Mouse (Mus musculus) CH12.LX (cell line): ENCODE results near the gene Stox2. TPM values are rescaled to one million over a fixed set of nuclear protein-coding genes. Genes with fewer than 3 reads are reported as not detected.

ENCODE experiments used
- DNase-seq: peaks from one replicate; pipeline ENCODE4 v3.0.0-alpha.2; 2013; ENCODE audit errors: extremely low read depth
- H3K27ac ChIP-seq: 2 replicates; pipeline ENCODE4 v1.5.1; 2012; ENCODE audit warnings: low read depth, mild to moderate bottlenecking, control low read depth, moderate library complexity; ENCODE audit not compliant: insufficient read depth
- H3K27me3 ChIP-seq: replicated peaks from 2 replicates; pipeline ENCODE3; 2012; ENCODE audit warnings: inconsistent platforms
- H3K36me3 ChIP-seq, 2 experiments: replicated peaks in 1 of 2; 2 replicates each; pipeline versions ENCODE3 to v1.6.1; 2012; ENCODE audit warnings: inconsistent platforms in 1 of 2, low read length in 1 of 2, mild to moderate bottlenecking in 1 of 2, mixed read lengths in 1 of 2, moderate library complexity in 1 of 2; ENCODE audit not compliant: control insufficient read depth in 1 of 2, insufficient read depth in 1 of 2
- H3K4me1 ChIP-seq, 2 experiments: 2 replicates each; pipeline ENCODE4 v1.6.1; 2012; ENCODE audit warnings: inconsistent platforms in 1 of 2, moderate library complexity in 1 of 2; ENCODE audit not compliant: insufficient read depth in 2 of 2, control insufficient read depth in 1 of 2
- H3K4me2 ChIP-seq: 2 replicates; pipeline ENCODE4 v1.6.1; 2012; ENCODE audit warnings: low read depth, mild to moderate bottlenecking, control low read depth; ENCODE audit not compliant: poor library complexity, insufficient read depth, severe bottlenecking
- H3K4me3 ChIP-seq, 3 experiments: fragments of 150-350 bp in 1 of 3; sonication (generic) in 1 of 3; replicated peaks in 1 of 3; 2 replicates each; pipeline versions ENCODE3 to v1.5.1; 2011 to 2012; ENCODE audit warnings: low read depth in 2 of 3, low read length in 2 of 3, mild to moderate bottlenecking in 2 of 3, moderate library complexity in 2 of 3, control low read depth in 1 of 3, improper control_type of control experiment in 1 of 3, inconsistent platforms in 1 of 3, mixed read lengths in 1 of 3; ENCODE audit not compliant: poor library complexity in 1 of 3
- H3K79me2 ChIP-seq: replicated peaks from 2 replicates; pipeline ENCODE4 v1.6.1; 2012; ENCODE audit warnings: mild to moderate bottlenecking, moderate library complexity; ENCODE audit not compliant: control insufficient read depth, poor library complexity, insufficient read depth, severe bottlenecking; ENCODE audit errors: extremely low read depth
- H3K9ac ChIP-seq: 2 replicates; pipeline ENCODE4 v1.6.1; 2012; ENCODE audit warnings: low read depth, mild to moderate bottlenecking, control low read depth, moderate library complexity; ENCODE audit not compliant: insufficient read depth
- H3K9me3 ChIP-seq: replicated peaks from 2 replicates; pipeline ENCODE3; 2012; ENCODE audit warnings: low read length, inconsistent platforms, mixed read lengths
- BHLHE40 ChIP-seq: IDR thresholded peaks from 2 replicates; pipeline ENCODE4 v1.6.1; 2011; ENCODE audit warnings: mild to moderate bottlenecking, low read depth, low read length, improper control_type of control experiment
- CHD1 ChIP-seq: IDR thresholded peaks from 2 replicates; pipeline ENCODE4 v1.6.1; 2012; ENCODE audit warnings: low read depth, low read length, improper control_type of control experiment, inconsistent platforms
- CHD2 ChIP-seq: IDR thresholded peaks from 2 replicates; pipeline ENCODE4 v1.6.1; 2011; ENCODE audit warnings: low read length, improper control_type of control experiment
- CTCF ChIP-seq, 2 experiments: IDR thresholded peaks in 1 of 2; conservative IDR thresholded peaks in 1 of 2; 2 replicates each; pipeline ENCODE4 v1.5.1; 2011 to 2012; ENCODE audit warnings: low read depth in 2 of 2, low read length in 2 of 2, improper control_type of control experiment in 1 of 2, inconsistent platforms in 1 of 2, mild to moderate bottlenecking in 1 of 2, moderate library complexity in 1 of 2
- E2F4 ChIP-seq: IDR thresholded peaks from 2 replicates; pipeline ENCODE4 v1.6.1; 2011; ENCODE audit warnings: low read depth, low read length, improper control_type of control experiment; ENCODE audit not compliant: insufficient replicate concordance
- ELF1 ChIP-seq: IDR thresholded peaks from 2 replicates; pipeline ENCODE4 v1.6.1; 2014; ENCODE audit warnings: low read depth, mild to moderate bottlenecking, inconsistent platforms, low read length, improper control_type of control experiment
- EP300 ChIP-seq: IDR thresholded peaks from 2 replicates; pipeline ENCODE4 v1.6.1; 2011; ENCODE audit warnings: low read length, improper control_type of control experiment
- ETS1 ChIP-seq: conservative IDR thresholded peaks from 2 replicates; pipeline ENCODE4 v1.6.1; 2012; ENCODE audit warnings: low read depth, mild to moderate bottlenecking, inconsistent platforms, low read length, improper control_type of control experiment, moderate library complexity
- GABPA ChIP-seq: IDR thresholded peaks from 2 replicates; pipeline ENCODE4 v1.6.1; 2012; ENCODE audit warnings: low read depth, low read length, improper control_type of control experiment, inconsistent platforms; ENCODE audit not compliant: insufficient replicate concordance
- IRF4 ChIP-seq: IDR thresholded peaks from 2 replicates; pipeline ENCODE4 v1.6.1; 2014; ENCODE audit warnings: low read depth, mild to moderate bottlenecking, inconsistent platforms, low read length, improper control_type of control experiment
- JUN ChIP-seq: IDR thresholded peaks from 2 replicates; pipeline ENCODE4 v1.6.1; 2011; ENCODE audit warnings: low read depth, mild to moderate bottlenecking, low read length, improper control_type of control experiment, moderate library complexity; ENCODE audit not compliant: insufficient read depth
- JUND ChIP-seq: conservative IDR thresholded peaks from 2 replicates; pipeline ENCODE4 v1.6.1; 2011; ENCODE audit warnings: low read depth, low read length, improper control_type of control experiment
- MAFK ChIP-seq: IDR thresholded peaks from 2 replicates; pipeline ENCODE4 v1.6.1; 2011; ENCODE audit warnings: low read length, improper control_type of control experiment; ENCODE audit not compliant: insufficient replicate concordance
- MAZ ChIP-seq: IDR thresholded peaks from 2 replicates; pipeline ENCODE4 v1.6.1; 2012; ENCODE audit warnings: low read depth, mild to moderate bottlenecking, inconsistent platforms, low read length, improper control_type of control experiment, moderate library complexity
- MXI1 ChIP-seq: IDR thresholded peaks from 2 replicates; pipeline ENCODE4 v1.6.1; 2011; ENCODE audit warnings: mild to moderate bottlenecking, low read depth, low read length, improper control_type of control experiment
- MYC ChIP-seq: IDR thresholded peaks from 2 replicates; pipeline ENCODE4 v1.6.1; 2011; ENCODE audit warnings: low read depth, mild to moderate bottlenecking, improper control_type of control experiment, low read length
- POLR2A ChIP-seq: IDR thresholded peaks from 2 replicates; pipeline ENCODE4 v1.6.1; 2011; ENCODE audit warnings: low read depth, mild to moderate bottlenecking, improper control_type of control experiment, low read length
- RCOR1 ChIP-seq: conservative IDR thresholded peaks from 2 replicates; pipeline ENCODE4 v1.6.1; 2012; ENCODE audit warnings: low read depth, mild to moderate bottlenecking, inconsistent platforms, low read length, improper control_type of control experiment
- SIN3A ChIP-seq: IDR thresholded peaks from 2 replicates; pipeline ENCODE4 v1.6.1; 2012; ENCODE audit warnings: low read length, improper control_type of control experiment, inconsistent platforms
- SMC3 ChIP-seq: IDR thresholded peaks from 2 replicates; pipeline ENCODE4 v1.6.1; 2011; ENCODE audit warnings: low read depth, low read length, improper control_type of control experiment
- TCF12 ChIP-seq: IDR thresholded peaks from 2 replicates; pipeline ENCODE4 v1.6.1; 2014; ENCODE audit warnings: low read depth, mild to moderate bottlenecking, inconsistent platforms, low read length, improper control_type of control experiment
- USF1 ChIP-seq: IDR thresholded peaks from 2 replicates; pipeline ENCODE4 v1.6.1; 2014; ENCODE audit warnings: low read depth, mild to moderate bottlenecking, inconsistent platforms, low read length, improper control_type of control experiment
- ZC3H11A ChIP-seq: IDR thresholded peaks from 2 replicates; pipeline ENCODE4 v1.6.1; 2012; ENCODE audit warnings: low read depth, mild to moderate bottlenecking, inconsistent platforms, low read length, improper control_type of control experiment
- ZNF384 ChIP-seq: IDR thresholded peaks from 2 replicates; pipeline ENCODE4 v1.6.1; 2012; ENCODE audit warnings: low read depth, low read length, improper control_type of control experiment, inconsistent platforms
- dilution Hi-C: fragments of 300-500 bp; cut with MboI; formaldehyde crosslinking; loops from 2 replicates; pipeline ENCODE4 v1.14.3; 2020; ENCODE audit warnings: low sequenced_read_pairs; ENCODE audit not compliant: extremely low pct_unique_long_range_greater_than_20kb, extremely low pct_ligation_motif_present
- in situ Hi-C: fragments of 300-500 bp; cut with MboI; formaldehyde crosslinking; loops from 3 replicates; pipeline ENCODE4 v1.14.3; 2019; ENCODE audit warnings: low sequenced_read_pairs, low pct_ligation_motif_present, low pct_unique_long_range_greater_than_20kb, mixed read lengths
- polyA plus RNA-seq: library from polyadenylated mRNA; unstranded; fragments of >175 nt; gene quantifications from 2 replicates; pipeline ENCODE4 v1.2.1, GENCODE M21; 2012; ENCODE audit warnings: low read depth; ENCODE audit not compliant: insufficient read length
- total RNA-seq, 2 experiments: library from RNA; depleted of rRNA; stranded (reverse); fragments of 300-350 nt in 1 of 2; fragments of >200 nt in 1 of 2; gene quantifications; 2 replicates each; pipeline ENCODE4 v1.2.3; 2012 to 2014

The Stox2 gene
- 0.38 and 0.42 TPM in 2 replicates for total RNA-seq (2012; rRNA removed)
- total RNA-seq (2014; rRNA removed), result 0.20 and 0.23 TPM in 2 replicates
- 0.93 and 1.0 TPM in 2 replicates for polyA plus RNA-seq

DNA sequence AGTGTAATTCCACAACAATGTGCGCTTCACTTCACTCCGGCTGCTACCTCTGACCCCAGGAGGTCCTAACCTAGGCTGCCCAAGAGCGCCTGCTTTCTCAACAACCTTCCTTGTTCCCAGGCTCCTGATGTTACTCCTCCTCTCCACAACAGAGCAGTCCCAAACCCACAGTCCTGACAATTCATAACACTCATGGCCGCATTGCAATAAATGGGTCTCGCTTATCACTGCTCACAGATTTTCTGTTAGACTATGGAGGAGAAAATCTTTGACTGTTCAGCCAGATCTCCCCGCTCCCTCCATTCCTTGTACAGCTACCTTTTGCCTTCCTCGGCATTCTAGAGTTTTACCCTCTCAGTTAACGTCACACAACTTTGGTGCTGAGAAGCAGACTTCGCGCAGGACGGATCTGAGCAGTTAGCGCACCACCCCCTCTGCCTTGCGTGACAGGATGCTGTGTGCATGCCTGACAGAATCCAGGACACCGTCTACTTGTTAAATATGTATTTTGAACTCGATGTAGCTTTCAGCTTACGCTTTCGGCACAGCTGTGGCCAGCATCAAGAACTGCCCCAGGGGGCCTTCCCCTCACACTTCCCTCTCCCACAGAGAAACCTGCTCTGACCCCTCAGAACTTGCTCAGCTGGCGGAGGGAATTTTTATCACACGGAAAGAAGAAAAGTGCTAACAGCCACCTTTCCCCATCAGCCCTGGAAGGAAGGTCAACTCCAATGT, at the start of gene Stox2:
TSS of gene Stox2 (minus strand) at position 51 of the 735 bp plus-strand sequence.
- no peaks in the 10 kb centered on the region for H3K4me1 ChIP-seq
- no peaks in the 10 kb centered on the region for H3K36me3 ChIP-seq
- no peaks in the 10 kb centered on the region for H3K79me2 ChIP-seq
- no peaks in the 10 kb centered on the region for H3K27me3 ChIP-seq
- in situ Hi-C loops (no loop called here), dilution Hi-C loops (no loop called here)
- no peak within 1 kb of the TSS for H3K4me3 ChIP-seq
- TF ChIP-seq POLR2A (no peak), EP300 (no peak), MAZ (no peak), CHD1 (no peak), JUN (no peak), CTCF (conservative IDR thresholded peaks at IDR 0.05 in 1 of 2, IDR thresholded peaks at IDR 0.05 in 1 of 2; ENCODE audit: low read depth in 2 of 2, low read length in 2 of 2) (no peak), ETS1 (no peak), RCOR1 (no peak), USF1 (no peak), ELF1 (no peak), E2F4 (no peak), BHLHE40 (no peak), ZC3H11A (no peak), GABPA (no peak), MXI1 (no peak), JUND (no peak)
- H3K27ac ChIP-seq, result no peak within 1 kb of the TSS
- H3K9ac ChIP-seq, result no peak within 1 kb of the TSS
- DNase-seq, result no peak
- H3K9me3 ChIP-seq, result peaks cover 4% of the 10 kb centered on the region
- H3K4me2 ChIP-seq, result no peak within 1 kb of the TSS

DNA sequence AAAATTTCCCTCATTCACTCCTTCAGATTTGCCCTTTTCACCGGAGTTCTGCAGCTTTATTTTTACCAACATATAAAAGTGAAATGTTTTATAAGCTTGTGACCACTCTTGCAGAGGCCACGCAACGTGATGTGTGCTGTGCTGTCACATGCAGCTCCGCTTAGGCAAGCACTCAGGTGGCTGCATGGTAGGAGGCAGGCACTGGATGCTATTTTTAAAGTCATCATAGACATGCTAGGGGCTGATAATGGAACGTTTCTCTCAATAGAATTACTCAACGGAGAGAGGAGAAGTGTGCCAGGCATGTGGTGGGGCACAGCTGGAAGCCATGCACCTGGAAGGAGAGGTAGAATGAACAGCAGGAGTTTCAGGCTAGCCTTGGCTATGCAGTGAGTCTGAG, 49.3 kb upstream of the Stox2 start:
- H3K4me1 ChIP-seq, result no peaks in the 10 kb centered on the region
- no peak overlapping the region for H3K27ac ChIP-seq
- H3K4me3 ChIP-seq, result no peak overlapping the region
- peaks cover 62 to 92% of the 10 kb centered on the region in 2 experiments for H3K36me3 ChIP-seq
- no peak overlapping the region for H3K4me2 ChIP-seq
- in situ Hi-C loops (no loop called here), dilution Hi-C loops (no loop called here)
- no peak overlapping the region for H3K9ac ChIP-seq
- no peaks in the 10 kb centered on the region for H3K79me2 ChIP-seq
- H3K9me3 ChIP-seq, result no peaks in the 10 kb centered on the region
- TF ChIP-seq SIN3A (no peak), ETS1 (no peak), IRF4 (no peak), TCF12 (no peak), E2F4 (no peak), CHD2 (no peak), SMC3 (no peak), MYC (no peak), MAFK (no peak), ZNF384 (no peak), MXI1 (no peak)
- H3K27me3 ChIP-seq, result no peaks in the 10 kb centered on the region
- no peak for DNase-seq
